Mouse (Mus musculus): Measurements from ENCODE around the gene Tgfb2. TPM values are rescaled to one million over a fixed set of nuclear protein-coding genes. Genes with fewer than 3 reads are reported as not detected.

The Tgfb2 gene
- total RNA-seq, 1 experiment from 2014 or later: not detected

GRCm38 (mm10) chr1:186588226-186588625, 117.6 kb downstream of the Tgfb2 start:
- ATAC-seq (replicated peaks; ENCODE audit: low read depth, poor library complexity, severe bottlenecking): no peak

- no peak for ATAC-seq (replicated peaks; ENCODE audit: low read depth, poor library complexity, severe bottlenecking)
Observed at GRCm38 (mm10) chr1:186587065-186587804, 118.6 kb downstream of the Tgfb2 start.

GRCm38 (mm10) chr1:186585571-186586164, 120.1 kb downstream of the Tgfb2 start:
- ATAC-seq (replicated peaks; ENCODE audit: low read depth, poor library complexity, severe bottlenecking): no peak

GRCm38 (mm10) chr1:186583933-186584332, 121.9 kb downstream of the Tgfb2 start:
- ATAC-seq (replicated peaks; ENCODE audit: low read depth, poor library complexity, severe bottlenecking): no peak

GRCm38 (mm10) chr1:186582113-186582512, 123.7 kb downstream of the Tgfb2 start:
- ATAC-seq (replicated peaks; ENCODE audit: low read depth, poor library complexity, severe bottlenecking): no peak

- ATAC-seq (replicated peaks; ENCODE audit: low read depth, poor library complexity, severe bottlenecking): no peak
Observed at GRCm38 (mm10) chr1:186581666-186582065, 124.1 kb downstream of the Tgfb2 start.

- ATAC-seq (replicated peaks; ENCODE audit: low read depth, poor library complexity, severe bottlenecking): no peak
Observed at GRCm38 (mm10) chr1:186581114-186581513, 124.7 kb downstream of the Tgfb2 start.

- no peak for ATAC-seq (replicated peaks; ENCODE audit: low read depth, poor library complexity, severe bottlenecking)
Observed at GRCm38 (mm10) chr1:186577302-186577701, 128.5 kb downstream of the Tgfb2 start.

GRCm38 (mm10) chr1:186575629-186576028, 130.2 kb downstream of the Tgfb2 start:
- ATAC-seq (replicated peaks; ENCODE audit: low read depth, poor library complexity, severe bottlenecking): peak; percentile 92

- no peak for ATAC-seq (replicated peaks; ENCODE audit: low read depth, poor library complexity, severe bottlenecking)
Observed at GRCm38 (mm10) chr1:186575074-186575473, 130.7 kb downstream of the Tgfb2 start.

Other genes with a start within 250 kb of the Tgfb2 start
- gene Rrp15, start 43.4 kb upstream of the Tgfb2 start, total RNA-seq (2017): 147 and 148 TPM in 2 replicates